ENCODE assay signal across 8 mouse cellular contexts in genomic region chr2:91202972-91203656, GRCm38 (mm10). TPM values are rescaled to one million over a fixed set of nuclear protein-coding genes. Genes with fewer than 3 reads are reported as not detected.
DNase-seq lines count a peak whose midpoint lies in the region; ATAC-seq and TF ChIP-seq lines count a peak whose summit lies in the region.

No protein-coding gene starts in this region.

- H3K9ac ChIP-seq in hindbrain, embryonic 12.5 days = peak overlapping the region; percentile 84
- peak overlapping the region; percentile 81 for H3K9ac ChIP-seq in midbrain, embryonic 12.5 days (replicated peaks)

- 10% methylated on average over 20 of the region's 20 CpGs for WGBS in kidney, adult 2 months
- WGBS in hindbrain, embryonic 12.5 days = 15% methylated on average over 20 of the region's 20 CpGs
- WGBS in midbrain, embryonic 12.5 days = 15% methylated on average over 20 of the region's 20 CpGs

- peaks cover 4% of the 10 kb centered on the region for H3K36me3 ChIP-seq in kidney, adult 2 months (ENCODE audit: control insufficient read depth, insufficient read depth, low read length)
- H3K36me3 ChIP-seq in hindbrain, embryonic 12.5 days = peaks cover 33% of the 10 kb centered on the region
- H3K36me3 ChIP-seq in midbrain, embryonic 12.5 days = peaks cover 33% of the 10 kb centered on the region

- DNase-seq in kidney, adult 2 months = no peak
- DNase-seq in kidney, postnatal 14 days = no peak
- no peak for DNase-seq in thymus, postnatal 25 days
- no peak for DNase-seq in layer of hippocampus, postnatal 25 days (ENCODE audit: extremely low spot score in 1 of 2, low spot score in 1 of 2)
- no peak for DNase-seq in layer of hippocampus, postnatal 36 days

- TF ChIP-seq CTCF in kidney, adult 2 months (conservative IDR thresholded peaks at IDR 0.05; ENCODE audit: insufficient read depth, insufficient read length, low read depth, low read length) = no peak

- TF ChIP-seq POLR2A in kidney, adult 2 months (IDR thresholded peaks at IDR 0.05; ENCODE audit: low read depth, low read length) = no peak

- peak; percentile 41 for ATAC-seq in activated CD4-positive, CD25-positive, alpha-beta regulatory T cell, adult 4 months
- 0 out of 2 replicates have a peak, but pooled peaks have one; percentile 2 for ATAC-seq in hindbrain, embryonic 12.5 days (ENCODE audit: low FRiP score)
- no peak for ATAC-seq in midbrain, embryonic 12.5 days (ENCODE audit: low FRiP score, low read depth)

- peak overlapping the region; percentile 70 for H3K4me2 ChIP-seq in hindbrain, embryonic 12.5 days (replicated peaks)
- H3K4me2 ChIP-seq in midbrain, embryonic 12.5 days (replicated peaks) = peak overlapping the region; percentile 69

- no peaks in the 10 kb centered on the region for H3K27me3 ChIP-seq in kidney, adult 2 months (replicated peaks; ENCODE audit: control insufficient read depth, insufficient read depth, low read length)
- H3K27me3 ChIP-seq in hindbrain, embryonic 12.5 days = no peaks in the 10 kb centered on the region
- no peaks in the 10 kb centered on the region for H3K27me3 ChIP-seq in midbrain, embryonic 12.5 days

- peaks cover 6% of the 10 kb centered on the region; the same call in 1 of the 2 replicates for H3K4me1 ChIP-seq in kidney, adult 2 months (ENCODE audit: control insufficient read depth, insufficient read depth, low read length)
- peaks cover 20% of the 10 kb centered on the region for H3K4me1 ChIP-seq in hindbrain, embryonic 12.5 days
- peaks cover 25% of the 10 kb centered on the region for H3K4me1 ChIP-seq in midbrain, embryonic 12.5 days

- no peak overlapping the region for H3K27ac ChIP-seq in kidney, adult 2 months (ENCODE audit: insufficient read depth, low read depth, low read length)
- peak overlapping the region; percentile 91 for H3K27ac ChIP-seq in hindbrain, embryonic 12.5 days
- peak overlapping the region; percentile 92 for H3K27ac ChIP-seq in midbrain, embryonic 12.5 days (replicated peaks)

- peak overlapping the region; percentile 81 for H3K4me3 ChIP-seq in kidney, adult 2 months (ENCODE audit: insufficient read depth, low read depth, low read length)
- H3K4me3 ChIP-seq in hindbrain, embryonic 12.5 days = peak overlapping the region; percentile 75
- H3K4me3 ChIP-seq in midbrain, embryonic 12.5 days = peak overlapping the region; percentile 68

- H3K9me3 ChIP-seq in hindbrain, embryonic 12.5 days (replicated peaks) = no peaks in the 10 kb centered on the region
- H3K9me3 ChIP-seq in midbrain, embryonic 12.5 days = no peaks in the 10 kb centered on the region

RNA-seq across cellular contexts. Expression of gene Acp2, which starts 0.4 kb away (rescaled TPM):
- polyA plus RNA-seq in kidney, adult 2 months (2012; rRNA removed) = 27.0 and 31.7 TPM in 2 replicates
- polyA plus RNA-seq in activated CD4-positive, CD25-positive, alpha-beta regulatory T cell, adult 4 months (2017; shearing (Covaris generic)) = 10 to 100 TPM; 12.9 to 15.5 TPM
- 39.2 and 41.0 TPM in 2 replicates for polyA plus RNA-seq in hindbrain, embryonic 12.5 days (2016; fragmentation: Nextera tagmentation; extraction: Ambion mirVana)
- 37.7 and 38.4 TPM in 2 replicates for polyA plus RNA-seq in midbrain, embryonic 12.5 days (2016; fragmentation: Nextera tagmentation; extraction: Ambion mirVana)
- total RNA-seq in layer of hippocampus, postnatal 25 days (2021) = 10 to 100 TPM; 52.1 to 55.9 TPM
- 10 to 100 TPM; 52.7 to 56.4 TPM for total RNA-seq in layer of hippocampus, postnatal 36 days (2021)

RNA-seq across cellular contexts. Expression of gene Nr1h3, which starts 0.5 kb away (rescaled TPM):
- polyA plus RNA-seq in kidney, adult 2 months (2012; rRNA removed) = 92.2 and 106 TPM in 2 replicates
- 1 to 10 TPM; 1.4 to 1.5 TPM for polyA plus RNA-seq in activated CD4-positive, CD25-positive, alpha-beta regulatory T cell, adult 4 months (2017; shearing (Covaris generic))
- polyA plus RNA-seq in hindbrain, embryonic 12.5 days (2016; fragmentation: Nextera tagmentation; extraction: Ambion mirVana) = 1.5 and 2.0 TPM in 2 replicates
- 1.0 and 1.9 TPM in 2 replicates for polyA plus RNA-seq in midbrain, embryonic 12.5 days (2016; fragmentation: Nextera tagmentation; extraction: Ambion mirVana)
- total RNA-seq in layer of hippocampus, postnatal 25 days (2021) = 1 to 10 TPM; 3.9 to 5.4 TPM
- 1 to 10 TPM; 5.1 to 7.7 TPM for total RNA-seq in layer of hippocampus, postnatal 36 days (2021)

RNA-seq across cellular contexts. Expression of gene Madd, which starts 19.5 kb away (rescaled TPM):
- 12.7 and 14.7 TPM in 2 replicates for polyA plus RNA-seq in kidney, adult 2 months (2012; rRNA removed)
- polyA plus RNA-seq in activated CD4-positive, CD25-positive, alpha-beta regulatory T cell, adult 4 months (2017; shearing (Covaris generic)) = 10 to 100 TPM; 55.5 to 64.8 TPM
- 39.9 and 45.2 TPM in 2 replicates for polyA plus RNA-seq in hindbrain, embryonic 12.5 days (2016; fragmentation: Nextera tagmentation; extraction: Ambion mirVana)
- 42.5 and 45.9 TPM in 2 replicates for polyA plus RNA-seq in midbrain, embryonic 12.5 days (2016; fragmentation: Nextera tagmentation; extraction: Ambion mirVana)
- total RNA-seq in layer of hippocampus, postnatal 25 days (2021) = 100 to 1,000 TPM; 203 to 235 TPM
- total RNA-seq in layer of hippocampus, postnatal 36 days (2021) = 100 to 1,000 TPM; 246 to 247 TPM

RNA-seq across cellular contexts. Expression of gene Ddb2, which starts 33.7 kb away (rescaled TPM):
- polyA plus RNA-seq in kidney, adult 2 months (2012; rRNA removed) = 11.5 and 11.7 TPM in 2 replicates
- 10 to 100 TPM; 52.5 to 55.7 TPM for polyA plus RNA-seq in activated CD4-positive, CD25-positive, alpha-beta regulatory T cell, adult 4 months (2017; shearing (Covaris generic))
- polyA plus RNA-seq in hindbrain, embryonic 12.5 days (2016; fragmentation: Nextera tagmentation; extraction: Ambion mirVana) = 10.6 and 13.4 TPM in 2 replicates
- 9.0 and 10.4 TPM in 2 replicates for polyA plus RNA-seq in midbrain, embryonic 12.5 days (2016; fragmentation: Nextera tagmentation; extraction: Ambion mirVana)
- total RNA-seq in layer of hippocampus, postnatal 25 days (2021) = 10 to 100 TPM in 1 of 2 experiments, 1 to 10 TPM in 1; 8.0 to 10.4 TPM
- total RNA-seq in layer of hippocampus, postnatal 36 days (2021) = 1 to 10 TPM; 9.3 to 9.8 TPM

RNA-seq across cellular contexts. Expression of gene Pacsin3, which starts 52.6 kb away (rescaled TPM):
- 30.2 and 33.3 TPM in 2 replicates for polyA plus RNA-seq in kidney, adult 2 months (2012; rRNA removed)
- polyA plus RNA-seq in activated CD4-positive, CD25-positive, alpha-beta regulatory T cell, adult 4 months (2017; shearing (Covaris generic)) = 1 to 10 TPM in 1 of 2 experiments, under 1 TPM in 1; 0.61 to 1.0 TPM
- 21.5 and 25.6 TPM in 2 replicates for polyA plus RNA-seq in hindbrain, embryonic 12.5 days (2016; fragmentation: Nextera tagmentation; extraction: Ambion mirVana)
- 29.1 and 31.0 TPM in 2 replicates for polyA plus RNA-seq in midbrain, embryonic 12.5 days (2016; fragmentation: Nextera tagmentation; extraction: Ambion mirVana)
- 10 to 100 TPM; 25.9 to 30.6 TPM for total RNA-seq in layer of hippocampus, postnatal 25 days (2021)
- total RNA-seq in layer of hippocampus, postnatal 36 days (2021) = 10 to 100 TPM; 23.8 to 30.1 TPM

Comparison
In these comparisons a context has a peak if more than half of its experiments do, and no peak if none do; other contexts are left out.
1. RNA of gene Nr1h3, which starts 0.5 kb away (polyA plus RNA-seq): 92.2 to 106 TPM in kidney, adult 2 months; 1.0 to 1.9 TPM in midbrain, embryonic 12.5 days, 1.5 to 2.0 TPM in hindbrain, embryonic 12.5 days and 1.4 to 1.5 TPM in activated CD4-positive, CD25-positive, alpha-beta regulatory T cell, adult 4 months; every median in the first group is over 10 times any median in the second.
2. Peak in every context shown above with its lines, with median percentiles within 50 percentile points of each other: H3K4me3 ChIP-seq.